Mouse (Mus musculus): ENCODE measurements at regions not wholly inside any gene's neighbourhood (a gene's known extent, or its start where the extent isn't known, plus 50 kb on each side); places are given as distances from the start of the nearest gene placed in this dataset.

GRCm38 (mm10) chr3:33305756-33306155, 162.7 kb upstream of the Pex5l start:
- DNase-seq (ENCODE audit: low spot score) = no peak

DNA sequence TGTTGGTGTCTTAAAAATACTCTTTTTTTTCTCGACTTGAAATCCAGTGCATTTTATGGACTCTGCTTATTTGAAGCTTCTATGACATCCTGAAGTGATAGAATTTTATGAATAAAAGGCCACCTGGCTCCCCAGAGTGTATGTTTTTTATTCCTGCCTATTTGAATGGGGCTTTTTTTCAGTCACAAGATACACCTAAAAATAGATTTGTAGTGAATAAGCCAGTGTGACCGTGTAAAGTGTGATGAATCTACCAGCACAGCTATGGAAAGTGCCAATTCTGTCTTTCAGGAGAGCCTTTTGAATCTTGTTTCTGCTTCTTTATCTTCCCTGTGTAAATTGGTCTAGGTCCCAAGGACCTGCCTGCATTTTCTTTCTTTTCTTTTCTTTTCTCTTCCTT, 119.8 kb upstream of the Pex5l start:
- DNase-seq (ENCODE audit: low spot score) = no peak

DNA sequence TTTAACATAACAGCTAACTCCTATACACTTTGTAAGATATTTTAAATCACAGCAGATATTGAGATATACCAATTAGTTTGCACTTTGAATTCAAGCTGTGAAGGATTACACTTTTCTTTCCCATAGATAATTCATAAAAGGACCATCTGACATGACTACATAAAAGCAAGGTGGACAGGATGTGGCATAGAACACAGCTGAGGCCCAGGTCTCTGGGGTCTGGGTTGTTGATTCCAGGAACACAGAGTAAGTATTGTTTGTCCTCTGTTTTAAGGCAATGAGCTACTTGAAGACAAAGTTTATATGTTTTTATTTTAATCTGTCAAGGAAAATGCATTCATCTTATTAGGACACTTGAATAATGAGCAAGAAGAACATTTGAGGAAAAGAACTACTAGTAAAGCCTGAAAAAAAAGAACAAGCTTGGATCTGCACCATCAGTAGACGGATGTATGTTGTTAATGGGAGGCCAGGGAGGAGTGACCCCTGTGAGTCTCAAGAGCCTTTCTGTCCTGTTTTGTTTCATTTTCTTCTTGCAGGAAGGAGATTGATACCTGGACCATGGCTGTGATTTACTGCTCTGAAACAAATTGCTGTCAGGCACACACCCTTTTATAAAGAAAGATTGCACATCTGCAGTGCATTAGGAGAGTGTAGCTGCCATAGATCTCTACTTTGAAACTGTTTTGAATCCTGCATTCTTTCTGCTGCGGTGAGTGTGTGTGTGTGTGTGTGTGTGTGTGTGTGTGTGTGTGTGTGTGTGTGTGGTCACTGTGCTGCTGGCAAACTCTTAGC, 76.4 kb upstream of the Pex5l start:
- DNase-seq (ENCODE audit: low spot score) = no peak

- DNase-seq (ENCODE audit: low spot score) = no peak
Measured at GRCm38 (mm10) chr3:33218291-33218690, 75.2 kb upstream of the Pex5l start.

DNA sequence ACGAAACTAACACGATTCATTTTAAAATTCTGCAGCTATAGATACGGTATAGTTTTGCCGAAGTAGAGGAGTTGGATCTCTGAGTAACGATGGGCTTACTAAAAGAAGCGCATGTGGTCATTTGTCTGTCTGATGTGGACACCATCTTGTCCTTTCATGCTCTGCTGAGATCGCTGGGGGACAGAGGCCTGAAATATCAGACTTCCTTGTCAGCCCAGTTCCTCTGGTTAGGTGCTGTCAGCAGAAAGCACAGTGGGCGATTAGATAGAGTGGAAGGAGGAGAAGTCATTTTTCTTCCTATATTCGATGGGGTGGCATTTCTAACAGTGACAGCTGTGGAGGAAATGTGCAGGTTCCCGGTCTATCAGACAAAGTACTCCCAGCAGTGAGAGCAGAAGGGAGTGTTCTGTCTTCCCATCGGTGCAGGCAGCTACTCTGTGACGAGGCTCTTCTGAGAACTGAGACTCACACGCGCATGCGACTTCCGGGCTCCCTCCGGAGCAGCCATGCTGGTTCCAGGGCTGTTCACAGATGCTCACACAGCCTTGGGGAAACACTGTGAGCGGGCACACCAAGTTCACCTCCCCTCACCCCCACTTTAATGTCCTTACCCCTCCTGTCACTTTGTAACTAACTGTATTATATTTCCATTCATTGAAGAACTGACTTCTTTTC, 74.5 kb upstream of the Pex5l start:
- DNase-seq (ENCODE audit: low spot score) = no peak

GRCm38 (mm10) chr3:33211224-33211817, 68.3 kb upstream of the Pex5l start:
- DNase-seq (ENCODE audit: low spot score) = no peak

All from urinary bladder, postnatal 14 days (tissue).